Mouse (Mus musculus) WW6 (cell line): ENCODE measurements around the gene Mthfd1.
"Not testable (repeated sequence)": the region's sequence is repeated elsewhere in the genome, so short reads cannot be mapped to it uniquely, and the experiment has no call there.

ENCODE experiments used
- DNase-seq: peaks from one replicate; pipeline ENCODE4 v3.0.0-alpha.2; 2013; ENCODE audit warnings: low read depth, low spot score

Gene Mthfd1

GRCm38 (mm10) chr12:76254725-76255498 lies at the start of gene Mthfd1:
Mthfd1 (plus strand) TSS chr12:76255298.
- DNase-seq = peak; percentile 92

GRCm38 (mm10) chr12:76209429-76209974 lies 45.6 kb upstream of the Mthfd1 start:
- DNase-seq = no peak

- DNase-seq = no peak
Observed at GRCm38 (mm10) chr12:76215121-76215520, 40.0 kb upstream of the Mthfd1 start.

- DNase-seq = peak; percentile 54
Observed at GRCm38 (mm10) chr12:76216716-76217115, 38.4 kb upstream of the Mthfd1 start.

GRCm38 (mm10) chr12:76222104-76222503 lies 33.0 kb upstream of the Mthfd1 start:
- DNase-seq = not testable (repeated sequence)

- no peak for DNase-seq
Observed at GRCm38 (mm10) chr12:76230644-76231043, 24.5 kb upstream of the Mthfd1 start.

- DNase-seq = no peak
Observed at GRCm38 (mm10) chr12:76235253-76235652, 19.8 kb upstream of the Mthfd1 start.

- no peak for DNase-seq
Observed at GRCm38 (mm10) chr12:76239145-76239838, 15.8 kb upstream of the Mthfd1 start.

- DNase-seq = no peak
Observed at GRCm38 (mm10) chr12:76239839-76240571, 15.1 kb upstream of the Mthfd1 start.

GRCm38 (mm10) chr12:76240670-76241069 lies 14.4 kb upstream of the Mthfd1 start:
- no peak for DNase-seq

- no peak for DNase-seq
Observed at GRCm38 (mm10) chr12:76241084-76241483, 14.0 kb upstream of the Mthfd1 start.

GRCm38 (mm10) chr12:76241833-76242232 lies 13.3 kb upstream of the Mthfd1 start:
- no peak for DNase-seq

GRCm38 (mm10) chr12:76244981-76245380 lies 10.1 kb upstream of the Mthfd1 start:
- no peak for DNase-seq

- DNase-seq = no peak
Observed at GRCm38 (mm10) chr12:76246646-76247045, 8.5 kb upstream of the Mthfd1 start, which contains the start of gene Tex21. Tex21 (minus strand) TSS chr12:76246746.

GRCm38 (mm10) chr12:76253090-76253489 lies 2.0 kb upstream of the Mthfd1 start:
- no peak for DNase-seq

GRCm38 (mm10) chr12:76253591-76253990 lies 1.5 kb upstream of the Mthfd1 start:
- DNase-seq = no peak

- DNase-seq = no peak
Observed at GRCm38 (mm10) chr12:76253991-76254390, 1.1 kb upstream of the Mthfd1 start.

- DNase-seq = no peak
Observed at GRCm38 (mm10) chr12:76255499-76255875, 389 bp downstream of the Mthfd1 start.

GRCm38 (mm10) chr12:76256114-76256843 lies 1.2 kb downstream of the Mthfd1 start:
- DNase-seq = no peak

- no peak for DNase-seq
Observed at GRCm38 (mm10) chr12:76260673-76261072, 5.6 kb downstream of the Mthfd1 start.

GRCm38 (mm10) chr12:76261556-76261955 lies 6.5 kb downstream of the Mthfd1 start:
- DNase-seq = no peak
